Comparison of ENCODE assay signal across 8 mouse cellular contexts in genomic region chr9:101073041-101073986, GRCm38 (mm10). TPM values are rescaled to one million over a fixed set of nuclear protein-coding genes. Genes with fewer than 3 reads are reported as not detected.
DNase-seq lines count a peak whose midpoint lies in the region; ATAC-seq and TF ChIP-seq lines count a peak whose summit lies in the region.

No protein-coding gene starts in this region.

- H3K36me3 ChIP-seq in MEL (ENCODE audit: control insufficient read depth in 1 of 2, insufficient read depth in 2 of 2, low read length in 2 of 2) = peaks cover 0 to 4% of the 10 kb centered on the region in 2 experiments; a peak in 2 of 4 replicates
- no peaks in the 10 kb centered on the region for H3K36me3 ChIP-seq in forebrain, postnatal 0 days (ENCODE audit: insufficient read depth)
- no peaks in the 10 kb centered on the region for H3K36me3 ChIP-seq in lung, embryonic 16.5 days (ENCODE audit: control insufficient read depth, insufficient read depth, low read length)

- peak overlapping the region; percentile 90 for H3K27ac ChIP-seq in MEL (ENCODE audit: control insufficient read depth, low read depth, low read length)
- peak overlapping the region; percentile 40 for H3K27ac ChIP-seq in cerebellum, adult 2 months (ENCODE audit: insufficient read depth, low read length)
- H3K27ac ChIP-seq in forebrain, postnatal 0 days (ENCODE audit: low read depth, low read length) = peak overlapping the region; percentile 99
- peak overlapping the region; percentile 95 for H3K27ac ChIP-seq in lung, embryonic 16.5 days (ENCODE audit: low read length)

- H3K27me3 ChIP-seq in MEL (ENCODE audit: control insufficient read depth in 1 of 2, insufficient read depth in 2 of 2, low read length in 2 of 2) = no peaks in the 10 kb centered on the region
- H3K27me3 ChIP-seq in cerebellum, adult 2 months (ENCODE audit: control insufficient read depth, insufficient read depth, low read length) = no peaks in the 10 kb centered on the region
- H3K27me3 ChIP-seq in forebrain, postnatal 0 days (ENCODE audit: insufficient read depth, low read length) = no peaks in the 10 kb centered on the region
- no peaks in the 10 kb centered on the region for H3K27me3 ChIP-seq in lung, embryonic 16.5 days (ENCODE audit: control insufficient read depth, insufficient read depth, low read depth, low read length)

- 1% methylated on average over 63 of the region's 65 CpGs for WGBS in cerebellum, adult 2 months
- WGBS in forebrain, postnatal 0 days = 2% methylated on average over 63 of the region's 65 CpGs
- WGBS in lung, embryonic 16.5 days = 1% methylated on average over 64 of the region's 65 CpGs

- no peak for TF ChIP-seq EP300 in MEL (IDR thresholded peaks at IDR 0.05; ENCODE audit: low read depth in 1 of 2, low read length in 2 of 2)

- peak; percentile 76 to 89 for TF ChIP-seq POLR2A in MEL (IDR thresholded peaks at IDR 0.05; ENCODE audit: control insufficient read depth in 1 of 2, insufficient read depth in 1 of 2, low read depth in 1 of 2, low read length in 2 of 2, poor library complexity in 1 of 2)
- TF ChIP-seq POLR2A in cerebellum, adult 2 months (IDR thresholded peaks at IDR 0.05; ENCODE audit: borderline replicate concordance, insufficient read depth, low read length) = peak; percentile 82

- peak overlapping the region; percentile 64 to 97 for H3K4me3 ChIP-seq in MEL (ENCODE audit: control insufficient read depth in 1 of 2, insufficient read depth in 1 of 2, low read depth in 2 of 2, low read length in 2 of 2)
- H3K4me3 ChIP-seq in cerebellum, adult 2 months (replicated peaks; ENCODE audit: insufficient read depth, low read depth, low read length) = peak overlapping the region; percentile 71
- peak overlapping the region; percentile 98 for H3K4me3 ChIP-seq in forebrain, postnatal 0 days (ENCODE audit: low read depth, low read length)
- peak overlapping the region; percentile 81 for H3K4me3 ChIP-seq in lung, embryonic 16.5 days (ENCODE audit: low read length)

- ATAC-seq in forebrain, postnatal 0 days = peak; percentile 93
- ATAC-seq in hematopoietic stem cell, adult 5-6 weeks (replicated peaks in 1 of 2; ENCODE audit: insufficient read depth in 1 of 2, low FRiP score in 2 of 2, low TSS enrichment in 1 of 2, low read depth in 1 of 2, poor library complexity in 2 of 2, severe bottlenecking in 2 of 2) = peak; percentile 79 to 85
- ATAC-seq in lung, embryonic 16.5 days (ENCODE audit: low read depth) = peak; percentile 94

- peak; percentile 99 for DNase-seq in MEL (ENCODE audit: low read depth, low spot score)
- peak; percentile 99 for DNase-seq in cerebellum, adult 2 months
- DNase-seq in forebrain, postnatal 0 days = peak; percentile 99
- DNase-seq in layer of hippocampus, adult 9-10 months (ENCODE audit: low spot score) = peak; percentile 94
- peak; percentile 96 for DNase-seq in ovary, postnatal 10 days (ENCODE audit: low spot score)
- peak; percentile 96 to 99 for DNase-seq in thymus, postnatal 10 days (ENCODE audit: low spot score in 2 of 2)

- no peaks in the 10 kb centered on the region for H3K9me3 ChIP-seq in MEL (replicated peaks; ENCODE audit: insufficient read depth, low read length)
- H3K9me3 ChIP-seq in forebrain, postnatal 0 days (ENCODE audit: low read length) = no peaks in the 10 kb centered on the region
- H3K9me3 ChIP-seq in lung, embryonic 16.5 days (ENCODE audit: control insufficient read depth, low read length) = no peaks in the 10 kb centered on the region; the same call in 1 of the 2 replicates

- no peak for TF ChIP-seq CTCF in MEL (IDR thresholded peaks at IDR 0.05 in 2 of 3, conservative IDR thresholded peaks at IDR 0.05 in 1 of 3; ENCODE audit: control insufficient read depth in 1 of 3, insufficient read depth in 1 of 3, low read depth in 2 of 3, low read length in 3 of 3, poor library complexity in 1 of 3, severe bottlenecking in 1 of 3)
- TF ChIP-seq CTCF in cerebellum, adult 2 months (IDR thresholded peaks at IDR 0.05; ENCODE audit: borderline replicate concordance, insufficient read depth, low read depth, low read length) = no peak
- no peak for TF ChIP-seq CTCF in forebrain, postnatal 0 days (IDR thresholded peaks at IDR 0.05; ENCODE audit: low read depth)

- peak overlapping the region; percentile 98 for H3K9ac ChIP-seq in MEL (ENCODE audit: control insufficient read depth, low read depth, low read length, poor library complexity, severe bottlenecking)
- H3K9ac ChIP-seq in forebrain, postnatal 0 days = peak overlapping the region; percentile 100
- peak overlapping the region; percentile 97 for H3K9ac ChIP-seq in lung, embryonic 16.5 days (ENCODE audit: low read length)

- peak overlapping the region; percentile 85 for H3K4me2 ChIP-seq in forebrain, postnatal 0 days (ENCODE audit: low read depth)
- H3K4me2 ChIP-seq in lung, embryonic 16.5 days (ENCODE audit: low read depth, low read length) = peak overlapping the region; percentile 79

- H3K4me1 ChIP-seq in MEL (ENCODE audit: control insufficient read depth in 1 of 2, insufficient read depth in 2 of 2, low read length in 2 of 2) = no peaks in the 10 kb centered on the region; a peak in 1 of 4 replicates
- H3K4me1 ChIP-seq in cerebellum, adult 2 months (ENCODE audit: control insufficient read depth, insufficient read depth, low read length) = no peaks in the 10 kb centered on the region; the same call in 1 of the 2 replicates
- H3K4me1 ChIP-seq in forebrain, postnatal 0 days (ENCODE audit: insufficient read depth) = peaks cover 15% of the 10 kb centered on the region
- peaks cover 10% of the 10 kb centered on the region; the same call in 1 of the 2 replicates for H3K4me1 ChIP-seq in lung, embryonic 16.5 days (replicated peaks; ENCODE audit: control insufficient read depth, insufficient read depth, low read length)

- peaks cover 48% of the 10 kb centered on the region for H3K79me2 ChIP-seq in MEL (ENCODE audit: control insufficient read depth, insufficient read depth, low read length, poor library complexity)

- TF ChIP-seq RAD21 in MEL (IDR thresholded peaks at IDR 0.05; ENCODE audit: low read depth, low read length) = no peak

TF ChIP-seq in MEL, 35 proteins besides CTCF, POLR2A, EP300 and RAD21 (continues in another document):
- TF ChIP-seq KAT2A (conservative IDR thresholded peaks at IDR 0.05; ENCODE audit: low read depth, low read length) (peak; percentile 55; the same call in 1 of the 2 replicates), JUND (IDR thresholded peaks at IDR 0.05; ENCODE audit: low read depth, low read length) (no peak), E2F4 (IDR thresholded peaks at IDR 0.05; ENCODE audit: borderline replicate concordance, low read depth, low read length) (no peak), USF1 (IDR thresholded peaks at IDR 0.05; ENCODE audit: low read depth, low read length) (peak; percentile 80), ELF1 (IDR thresholded peaks at IDR 0.05; ENCODE audit: low read depth, low read length) (peak; percentile 78), MEF2A (IDR thresholded peaks at IDR 0.05; ENCODE audit: extremely low read depth, insufficient replicate concordance, low read depth, low read length, poor library complexity, severe bottlenecking) (peak; percentile 44; the same call in 1 of the 2 replicates), NELFE (IDR thresholded peaks at IDR 0.05; ENCODE audit: low read depth, low read length) (peak; percentile 81), SIN3A (IDR thresholded peaks at IDR 0.05; ENCODE audit: low read length) (peak; percentile 86), TAL1 (IDR thresholded peaks at IDR 0.05; ENCODE audit: low read length) (no peak), MAX (IDR thresholded peaks at IDR 0.05; ENCODE audit: low read length) (peak; percentile 87), SMC3 (IDR thresholded peaks at IDR 0.05; ENCODE audit: low read depth, low read length) (no peak), POLR2AphosphoS5 (IDR thresholded peaks at IDR 0.05; ENCODE audit: borderline replicate concordance, low read depth, low read length) (no peak), TBP (IDR thresholded peaks at IDR 0.05; ENCODE audit: low read depth, low read length) (no peak; the same call in 1 of the 2 replicates), UBTF (IDR thresholded peaks at IDR 0.05; ENCODE audit: borderline replicate concordance, insufficient read depth, low read depth, low read length) (no peak), GATA1 (IDR thresholded peaks at IDR 0.05; ENCODE audit: low read depth, low read length) (no peak), USF2 (IDR thresholded peaks at IDR 0.05; ENCODE audit: borderline replicate concordance in 1 of 2, insufficient read depth in 1 of 2, low read depth in 1 of 2, low read length in 2 of 2) (no peak), CHD2 (IDR thresholded peaks at IDR 0.05; ENCODE audit: low read length) (no peak), ZNF384 (IDR thresholded peaks at IDR 0.05; ENCODE audit: low read depth, low read length) (no peak), MYC (IDR thresholded peaks at IDR 0.05; ENCODE audit: low read depth, low read length) (peak; percentile 48; the same call in 1 of the 2 replicates), ZC3H11A (IDR thresholded peaks at IDR 0.05; ENCODE audit: low read depth, low read length) (no peak), BHLHE40 (IDR thresholded peaks at IDR 0.05; ENCODE audit: borderline replicate concordance, low read depth, low read length) (peak; percentile 68), MYB (IDR thresholded peaks at IDR 0.05; ENCODE audit: low read depth, low read length) (no peak), ETS1 (IDR thresholded peaks at IDR 0.05; ENCODE audit: low read depth, low read length) (no peak)

RNA-seq across cellular contexts. Expression of gene Msl2, which starts 0.6 kb away (rescaled TPM):
- total RNA-seq in MEL (2012; rRNA removed) = 19.7 and 20.5 TPM in 2 replicates
- polyA plus RNA-seq in MEL (2012; ENCODE audit: insufficient read depth in 1 of 2, insufficient read length in 2 of 2, low read depth in 1 of 2, low replicate concordance in 2 of 2, missing spikeins in 1 of 2) = 10 to 100 TPM; 29.6 to 39.6 TPM
- polyA plus RNA-seq in cerebellum, adult 2 months (2012; rRNA removed) = 31.7 and 31.9 TPM in 2 replicates
- 27.0 and 33.9 TPM in 2 replicates for total RNA-seq in forebrain, postnatal 0 days (2014; rRNA removed)
- 3.6 and 4.9 TPM in 2 replicates for polyA plus RNA-seq in forebrain, postnatal 0 days (2015; fragmentation: Nextera tagmentation; extraction: Ambion mirVana)
- 56.6 and 63.2 TPM in 2 replicates for total RNA-seq in hematopoietic stem cell, adult 5-6 weeks (2017)
- polyA plus RNA-seq in lung, embryonic 16.5 days (2015; fragmentation: Nextera tagmentation; extraction: Ambion mirVana) = 3.7 and 3.9 TPM in 2 replicates

RNA-seq across cellular contexts. Expression of gene Pccb, which starts 38.6 kb away (rescaled TPM):
- 11.5 and 13.2 TPM in 2 replicates for total RNA-seq in MEL (2012; rRNA removed)
- polyA plus RNA-seq in MEL (2012; ENCODE audit: insufficient read depth in 1 of 2, insufficient read length in 2 of 2, low read depth in 1 of 2, low replicate concordance in 2 of 2, missing spikeins in 1 of 2) = 10 to 100 TPM in 1 of 2 experiments, not detected in 1; 21.1 TPM
- polyA plus RNA-seq in cerebellum, adult 2 months (2012; rRNA removed) = 73.7 and 76.7 TPM in 2 replicates
- total RNA-seq in forebrain, postnatal 0 days (2014; rRNA removed) = 49.3 and 50.9 TPM in 2 replicates
- polyA plus RNA-seq in forebrain, postnatal 0 days (2015; fragmentation: Nextera tagmentation; extraction: Ambion mirVana) = 27.2 and 29.3 TPM in 2 replicates
- total RNA-seq in hematopoietic stem cell, adult 5-6 weeks (2017) = 14.8 and 18.1 TPM in 2 replicates
- polyA plus RNA-seq in lung, embryonic 16.5 days (2015; fragmentation: Nextera tagmentation; extraction: Ambion mirVana) = 22.1 and 22.5 TPM in 2 replicates

Comparison
In these comparisons a context has a peak if more than half of its experiments do, and no peak if none do; other contexts are left out.
1. Peak in every context shown above with its lines: DNase-seq, ATAC-seq, H3K4me3 ChIP-seq and H3K27ac ChIP-seq.
2. H3K27ac ChIP-seq: peak in every context shown above with its lines; median percentile 99 in forebrain, postnatal 0 days; 95 in lung, embryonic 16.5 days; 90 in MEL; 40 in cerebellum, adult 2 months.